Mouse (Mus musculus) cerebellum, adult 11-12 months (tissue): ENCODE measurements around the gene Rims4.

Experiments
- DNase-seq: peaks from one replicate; pipeline ENCODE4 v3.0.0; 2022

Gene Rims4

DNA sequence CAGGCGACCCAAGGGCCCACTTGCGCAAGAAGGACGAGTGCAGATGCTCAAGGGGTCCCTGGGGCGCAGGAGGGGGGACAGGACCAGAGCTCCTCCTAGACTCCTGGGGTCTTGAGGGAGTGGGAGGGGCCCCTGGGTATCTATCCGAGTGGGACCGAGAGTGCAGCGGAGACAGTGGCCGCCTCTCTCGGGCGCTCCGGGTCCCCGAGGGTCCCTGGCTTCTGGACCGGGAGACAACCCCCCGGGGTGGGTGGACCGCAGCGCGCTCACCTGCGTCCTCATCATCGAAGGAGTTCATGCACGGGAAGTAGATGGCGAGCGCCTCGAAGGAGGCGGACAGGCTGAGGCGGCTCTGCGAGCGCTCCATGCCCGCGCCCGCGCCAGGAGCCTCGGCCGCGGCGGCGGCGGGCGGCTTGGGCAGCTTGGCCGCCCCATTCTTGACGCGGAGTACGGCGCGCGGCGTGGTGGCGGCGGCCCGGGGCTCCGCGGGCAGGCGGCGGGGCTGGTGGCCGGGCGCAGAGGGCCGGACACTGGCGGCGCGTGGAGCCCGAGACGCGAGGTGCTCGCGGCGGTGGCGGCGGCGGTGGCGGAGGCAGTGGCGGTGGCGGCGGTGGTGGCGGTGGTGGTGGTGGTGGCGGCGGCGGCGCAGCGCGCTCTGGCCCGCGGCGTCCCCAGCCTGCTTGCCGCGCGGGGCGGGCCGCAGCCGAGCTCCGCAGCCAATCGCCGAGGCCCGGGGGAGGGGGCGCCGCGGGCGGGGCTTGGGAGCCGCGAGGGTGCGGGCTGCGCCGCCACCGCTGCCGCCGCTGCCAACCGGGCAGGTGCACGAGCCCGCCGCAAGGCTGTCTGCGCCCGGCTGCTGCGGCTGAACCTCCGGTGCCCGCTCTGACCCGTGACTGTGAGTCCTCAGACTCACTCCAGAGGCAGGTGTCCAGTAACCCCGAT is at the start of gene Rims4:
Rims4 (minus strand) TSS at position 367 of the 942 bp plus-strand sequence.
- peak; percentile 84 for DNase-seq

DNA sequence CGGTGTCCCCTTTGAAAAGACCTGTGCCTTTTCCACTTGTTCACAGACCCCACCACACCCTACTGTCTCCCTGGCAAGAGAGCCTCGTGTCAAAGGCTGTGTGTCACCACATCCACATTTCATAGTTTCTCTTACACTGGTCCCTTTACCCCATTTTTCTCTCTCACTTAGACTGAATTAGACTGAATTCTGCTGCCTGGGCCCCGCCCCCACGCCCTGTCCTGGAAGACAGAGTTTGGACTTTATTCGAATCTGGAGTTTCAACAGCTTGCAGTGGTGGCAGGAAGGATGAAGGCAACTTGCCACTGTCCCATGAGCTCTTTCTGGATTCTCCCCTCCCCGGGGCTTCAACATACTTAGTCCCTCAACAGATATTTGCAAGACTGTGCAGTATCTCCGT is 47.2 kb upstream of the Rims4 start:
- no peak for DNase-seq

DNA sequence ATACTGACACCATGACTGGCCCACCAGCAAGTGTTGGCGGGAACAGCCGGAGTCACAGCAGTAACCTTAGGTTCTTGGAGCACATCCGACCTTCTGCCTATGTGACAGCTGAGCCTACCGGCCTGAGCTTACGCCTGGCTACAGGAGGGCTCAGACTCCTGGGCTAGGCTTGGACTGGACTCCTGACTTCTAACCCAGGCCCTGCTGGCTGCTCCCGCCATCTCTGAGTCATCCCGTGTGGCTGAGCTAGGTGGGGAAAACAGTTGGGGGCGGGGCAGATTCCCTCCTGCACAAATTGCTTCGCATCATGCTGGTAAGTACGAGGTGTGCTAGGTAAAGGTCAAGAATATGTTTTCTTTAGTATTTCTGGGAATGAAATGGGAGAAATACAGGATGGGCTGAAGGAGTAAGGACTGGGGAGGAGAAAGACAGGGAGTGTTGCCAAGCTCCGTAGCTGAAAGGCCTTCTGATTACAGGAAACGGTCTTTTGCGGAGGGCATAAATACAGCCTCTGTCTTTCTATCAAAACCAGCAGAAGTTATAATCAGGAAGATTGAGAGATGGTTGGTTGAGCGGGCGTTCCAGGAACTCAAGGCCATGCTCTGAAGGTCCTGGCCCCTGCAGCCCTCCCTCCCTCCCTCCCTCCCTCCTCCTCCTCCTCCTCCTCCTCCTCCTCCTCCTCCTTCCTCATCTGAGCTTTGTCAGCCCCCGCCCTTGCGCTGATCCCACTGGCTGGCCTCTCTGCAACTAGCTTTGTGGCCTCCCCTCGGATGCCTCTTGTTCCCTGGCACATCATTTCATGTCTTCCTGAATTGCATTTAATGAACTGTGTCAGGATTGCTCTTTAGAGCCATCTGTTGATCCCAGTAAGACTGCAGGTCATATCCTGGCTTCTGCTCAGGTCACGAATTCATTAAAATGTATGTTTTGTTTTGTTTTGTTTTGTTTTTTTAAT is 46.4 kb upstream of the Rims4 start:
- peak; percentile 98 for DNase-seq

DNA sequence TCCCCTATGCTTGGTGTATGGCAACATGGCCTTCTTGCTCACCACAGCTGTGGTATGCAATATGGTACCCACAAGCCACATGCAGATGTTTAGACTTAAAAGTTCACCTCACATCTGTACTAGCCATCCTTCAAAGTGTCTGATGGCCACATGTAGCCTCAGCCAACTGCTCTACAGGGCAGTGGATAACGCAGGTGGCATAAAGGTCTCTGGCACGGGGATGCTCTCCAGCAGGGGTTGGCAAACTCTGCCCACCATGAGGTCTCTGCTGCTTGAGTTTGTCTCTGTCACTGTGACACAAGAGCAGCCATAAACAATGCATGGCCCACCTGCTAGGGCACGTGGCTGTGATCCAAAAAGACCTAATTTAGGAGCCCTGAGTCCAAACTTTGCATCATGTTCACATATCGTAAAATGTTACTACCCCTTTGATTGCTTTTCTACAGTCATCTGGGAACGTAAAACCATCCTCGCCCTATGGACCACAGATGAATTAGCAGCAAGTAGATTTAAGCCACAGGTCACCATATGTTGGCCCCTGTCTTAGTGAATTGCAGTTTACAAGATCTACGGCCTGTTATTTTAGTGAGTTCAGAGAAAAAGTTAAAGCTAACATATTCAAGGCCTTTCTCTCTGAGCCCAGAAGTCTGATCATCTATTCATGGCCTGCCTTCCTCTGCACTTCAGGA is 35.3 kb upstream of the Rims4 start:
- no peak for DNase-seq

DNA sequence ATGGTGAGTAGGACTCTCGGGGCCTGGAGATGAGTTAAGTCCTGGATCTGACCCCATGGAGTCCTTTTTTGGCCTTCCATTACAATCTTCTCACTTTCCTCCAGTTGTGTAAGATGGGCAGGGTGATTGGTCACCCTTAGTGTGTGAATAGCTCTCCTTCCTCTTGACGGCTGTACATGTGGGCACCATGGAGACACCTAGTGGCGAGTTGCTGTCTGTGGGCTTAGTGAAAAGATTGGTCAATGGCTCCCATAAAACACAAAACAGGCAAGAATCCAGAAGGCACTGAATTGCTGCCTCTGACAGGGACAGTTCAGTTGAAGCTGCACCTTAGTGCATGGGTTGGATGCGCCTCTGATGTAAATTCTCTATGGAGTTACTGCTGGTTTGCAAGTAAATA is 33.3 kb upstream of the Rims4 start:
- peak; percentile 80 for DNase-seq

DNA sequence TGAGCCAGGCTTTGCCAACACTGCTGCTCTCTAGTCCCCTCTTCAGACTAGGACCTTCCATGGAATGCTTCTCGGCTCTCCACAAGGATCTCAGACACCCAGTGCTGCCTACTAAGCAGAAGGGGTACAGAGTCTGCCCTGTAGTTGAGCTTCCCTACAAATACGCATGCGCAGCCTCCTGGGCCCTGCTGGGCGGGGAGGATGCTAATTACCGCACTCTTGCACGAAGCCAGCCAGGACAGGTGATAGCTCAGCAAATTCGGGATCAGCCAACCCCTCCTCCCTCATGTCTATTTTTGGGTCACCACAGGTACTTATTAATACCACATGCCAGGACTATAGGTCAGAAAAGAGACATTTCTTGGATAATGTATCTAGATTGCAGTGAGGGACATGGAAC is 29.5 kb upstream of the Rims4 start:
- DNase-seq: peak; percentile 86

DNA sequence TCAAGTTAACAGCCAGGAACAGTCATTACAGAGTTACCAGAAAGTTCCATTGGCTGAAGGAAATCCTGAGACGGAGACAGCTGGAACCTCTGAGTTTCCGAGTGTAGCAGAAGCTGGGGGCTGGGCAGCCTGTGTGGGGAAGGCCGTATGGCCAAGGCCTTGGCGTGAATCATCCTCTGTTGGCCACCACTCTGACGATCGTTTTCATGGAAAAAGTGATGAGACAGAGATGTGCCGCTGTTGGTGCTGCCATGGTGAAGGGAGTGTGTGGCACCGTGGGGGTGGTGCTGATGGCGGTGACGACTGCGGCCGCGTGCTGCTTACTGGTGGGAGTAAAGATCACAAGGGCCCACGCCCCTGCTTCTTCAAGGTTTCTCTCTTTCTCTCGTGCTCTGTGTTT is 27.7 kb upstream of the Rims4 start:
- no peak for DNase-seq

DNA sequence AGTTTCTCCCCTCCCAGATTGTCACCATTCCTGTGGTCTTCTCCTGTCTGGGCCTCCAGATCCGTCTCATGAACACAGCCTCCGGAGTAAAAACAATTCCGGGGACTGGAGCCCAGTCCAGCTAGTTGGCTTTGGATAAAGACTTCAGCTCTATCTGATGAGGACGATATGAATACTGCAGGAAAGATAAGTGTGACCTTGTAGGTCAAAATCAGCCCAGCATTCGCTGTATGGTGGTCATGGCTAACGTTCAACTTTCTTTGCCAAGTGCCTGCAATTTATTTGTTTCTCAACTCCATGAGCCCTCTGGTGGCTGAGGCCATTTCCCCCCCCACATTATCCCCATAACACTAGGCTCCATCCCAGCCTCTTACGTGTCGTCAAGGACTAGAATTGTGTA is 26.0 kb upstream of the Rims4 start:
- DNase-seq: no peak

DNA sequence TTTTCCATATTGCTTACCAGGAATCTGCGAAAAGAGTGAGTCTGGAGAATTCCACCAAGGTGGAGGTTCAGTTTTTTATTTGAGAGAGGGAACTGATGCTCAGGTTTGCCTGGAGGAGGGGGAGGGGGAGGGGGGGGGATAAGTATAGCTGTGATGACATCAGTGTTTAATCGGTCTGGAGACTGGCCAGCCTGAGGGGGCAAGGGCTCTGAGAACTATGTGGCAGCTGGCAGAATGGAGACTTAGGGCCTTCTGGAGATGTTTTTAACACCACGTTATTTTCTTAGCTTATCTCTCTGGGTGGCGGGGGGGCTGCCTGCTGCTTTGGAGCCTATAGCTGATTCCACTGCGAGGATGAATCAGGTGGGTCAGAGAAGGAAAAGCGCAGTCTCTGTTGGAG is 24.6 kb upstream of the Rims4 start:
- DNase-seq: no peak

DNA sequence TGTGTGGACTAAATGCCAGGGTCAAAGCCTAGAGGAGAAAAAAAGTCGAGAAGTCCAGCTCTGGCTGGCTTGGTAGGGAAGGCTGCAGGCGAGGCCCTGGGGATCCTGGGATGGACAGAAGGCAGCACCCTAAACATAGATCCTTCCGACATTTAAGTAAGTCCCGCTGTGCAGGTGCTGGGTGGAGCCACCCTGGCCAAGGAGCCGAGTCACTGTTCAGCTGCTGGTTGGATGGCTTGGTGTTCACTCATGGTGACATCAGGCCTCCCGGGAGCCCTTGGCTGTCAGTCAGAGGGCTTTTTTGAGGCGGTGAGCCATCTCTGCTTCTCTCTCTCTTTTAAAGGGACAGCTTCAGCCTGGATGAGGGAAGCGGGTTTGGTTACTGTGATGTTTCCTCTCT is 21.0 kb upstream of the Rims4 start:
- DNase-seq: peak; percentile 92

DNA sequence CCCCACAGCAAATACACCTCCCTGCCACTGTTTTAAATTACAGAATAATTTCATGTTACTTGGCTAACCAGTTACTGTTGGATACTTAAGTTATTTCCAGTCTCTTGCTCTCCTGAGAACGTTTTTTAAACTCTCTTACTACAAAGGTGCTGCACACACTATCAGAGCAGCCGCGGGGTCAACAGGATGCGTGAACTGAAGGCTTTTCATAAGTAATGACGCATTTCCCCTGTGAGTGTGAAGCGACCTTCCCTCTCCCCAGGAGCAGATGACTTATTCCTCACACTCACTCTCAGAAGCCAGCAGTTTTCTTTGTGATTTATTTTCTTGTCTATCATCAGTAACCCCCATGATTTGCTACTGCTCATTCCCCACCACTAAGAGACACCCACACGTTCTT is 13.7 kb upstream of the Rims4 start:
- no peak for DNase-seq

DNA sequence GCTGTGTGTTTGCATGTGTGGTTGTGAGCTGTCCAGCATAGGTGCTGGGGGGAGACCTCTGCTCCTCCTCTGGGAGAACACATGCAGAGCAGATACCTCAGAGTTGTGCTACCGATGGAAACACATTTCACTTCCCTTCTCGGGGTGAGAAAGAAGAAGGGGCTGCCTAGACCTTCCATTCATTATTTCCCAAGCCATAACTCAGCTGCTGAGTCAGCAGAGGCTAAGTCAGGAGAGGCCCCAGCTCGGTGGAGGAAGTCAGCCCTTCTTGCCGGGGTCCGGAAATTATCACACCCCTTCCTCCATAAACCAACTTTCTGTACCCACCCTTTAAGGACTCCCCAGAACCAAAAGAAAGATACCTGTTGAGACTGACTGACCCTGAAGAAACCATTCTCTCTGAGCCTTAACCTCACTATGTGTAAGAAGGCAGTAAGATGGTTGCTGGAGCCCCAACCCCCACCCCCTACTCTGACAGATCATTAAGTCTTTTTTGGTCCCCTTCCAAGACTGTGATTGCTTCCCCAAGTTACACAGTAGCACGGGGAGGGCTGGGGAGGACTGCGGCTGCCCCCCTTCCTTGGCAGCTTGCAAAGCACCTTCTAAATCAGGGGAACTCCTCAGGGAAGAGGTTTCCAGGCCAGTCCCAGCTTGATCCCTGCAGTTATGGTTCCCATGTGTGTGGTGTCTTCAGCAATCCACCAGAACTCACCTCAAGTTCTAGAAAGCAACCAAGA is 10.1 kb upstream of the Rims4 start:
- DNase-seq: no peak

DNA sequence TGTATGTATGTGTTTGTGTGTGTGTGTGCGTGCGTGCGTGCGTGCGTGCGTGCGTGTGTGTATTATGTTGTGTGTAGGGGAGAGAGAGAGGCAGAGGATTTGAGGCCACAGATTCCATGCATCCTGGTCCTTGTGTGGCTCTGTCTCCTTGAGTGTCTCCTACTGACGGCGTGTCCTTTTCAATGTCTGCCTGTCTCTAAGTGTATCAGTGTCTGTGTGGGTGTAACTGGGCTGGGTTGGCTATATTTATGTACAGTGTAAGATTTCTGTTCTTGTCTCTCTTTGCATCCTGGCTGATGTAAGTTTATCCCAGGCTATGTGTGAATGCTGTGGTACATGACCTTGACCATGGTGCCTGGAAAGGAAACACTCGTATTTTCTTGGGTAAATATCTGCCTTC is 6.6 kb upstream of the Rims4 start:
- no peak for DNase-seq

DNA sequence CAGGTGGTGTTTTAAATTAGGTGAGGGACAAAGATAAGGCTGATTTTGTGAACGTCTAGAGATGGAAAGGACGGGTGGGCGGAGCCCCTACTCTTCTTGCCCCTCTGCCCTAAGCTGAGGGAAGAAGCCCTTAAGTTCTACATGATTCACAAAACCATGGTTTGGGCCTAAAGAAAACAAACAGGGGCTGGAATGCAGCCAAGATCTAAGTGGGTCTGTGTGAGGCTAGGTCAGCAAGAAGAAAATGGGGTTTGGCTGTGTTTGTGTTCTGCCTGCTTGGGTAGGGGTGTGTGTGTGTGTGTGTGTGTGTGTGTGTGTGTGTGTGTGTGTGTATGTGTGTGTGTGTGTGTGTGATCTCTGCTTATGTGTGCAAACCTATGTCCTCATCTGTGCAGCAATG is 6.0 kb upstream of the Rims4 start:
- no peak for DNase-seq

DNA sequence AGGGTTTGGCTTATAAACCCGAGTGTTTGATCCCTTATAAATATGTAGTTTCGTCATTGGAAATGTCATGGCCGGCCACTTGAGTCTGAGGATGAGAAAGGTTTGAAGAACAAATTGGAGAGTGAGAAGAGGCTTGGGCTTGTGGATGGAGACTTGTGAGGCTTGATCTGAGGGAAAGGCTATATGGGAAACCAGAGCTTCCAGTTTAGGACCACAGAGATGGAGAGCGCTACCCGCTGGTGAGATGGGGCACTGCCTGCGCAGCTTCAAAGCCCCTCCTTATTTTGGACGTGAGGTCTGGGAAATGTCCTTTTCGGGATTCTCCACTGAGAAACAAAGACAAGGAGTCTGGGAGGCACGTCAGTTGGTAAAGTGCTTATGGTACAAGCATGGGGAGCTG is 4.6 kb upstream of the Rims4 start:
- DNase-seq: no peak

DNA sequence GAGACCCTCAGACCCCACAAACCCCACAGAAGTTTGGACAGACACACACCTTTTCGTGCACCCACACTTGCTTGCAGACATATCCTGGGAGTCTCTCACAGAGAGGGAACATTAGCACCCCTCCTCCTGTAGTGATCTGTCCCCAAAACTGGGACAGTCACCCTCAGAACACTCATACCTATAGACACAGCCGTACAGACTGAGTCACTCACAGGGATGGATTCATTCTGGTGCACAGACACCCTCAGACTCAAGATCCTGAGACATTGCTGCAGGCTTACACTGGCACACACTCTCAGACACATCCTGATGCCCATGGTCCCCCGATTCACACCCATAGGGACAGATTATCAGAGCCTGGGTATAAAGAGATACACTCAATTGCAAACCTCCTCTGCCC is 1.1 kb upstream of the Rims4 start:
- no peak for DNase-seq

DNA sequence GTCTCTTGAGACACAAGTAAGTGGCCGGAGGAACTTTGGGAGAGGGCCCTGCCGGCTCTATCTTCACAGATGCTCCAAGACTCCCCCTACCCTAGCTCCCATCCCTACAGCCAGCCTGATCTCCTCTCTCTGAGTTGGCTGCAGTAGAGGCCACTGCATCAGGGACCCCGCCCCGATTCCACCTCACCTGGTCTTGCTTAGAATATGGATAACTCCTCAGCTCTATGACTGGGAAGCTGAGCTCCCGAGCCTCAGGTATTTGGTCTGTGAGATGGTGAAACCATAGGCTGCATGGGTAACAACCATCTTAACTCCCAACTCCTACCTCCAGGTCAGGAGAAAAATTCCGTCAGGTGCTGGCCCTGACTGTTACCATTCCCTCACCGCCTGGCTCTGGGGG is 1.8 kb downstream of the Rims4 start:
- DNase-seq: peak; percentile 42

DNA sequence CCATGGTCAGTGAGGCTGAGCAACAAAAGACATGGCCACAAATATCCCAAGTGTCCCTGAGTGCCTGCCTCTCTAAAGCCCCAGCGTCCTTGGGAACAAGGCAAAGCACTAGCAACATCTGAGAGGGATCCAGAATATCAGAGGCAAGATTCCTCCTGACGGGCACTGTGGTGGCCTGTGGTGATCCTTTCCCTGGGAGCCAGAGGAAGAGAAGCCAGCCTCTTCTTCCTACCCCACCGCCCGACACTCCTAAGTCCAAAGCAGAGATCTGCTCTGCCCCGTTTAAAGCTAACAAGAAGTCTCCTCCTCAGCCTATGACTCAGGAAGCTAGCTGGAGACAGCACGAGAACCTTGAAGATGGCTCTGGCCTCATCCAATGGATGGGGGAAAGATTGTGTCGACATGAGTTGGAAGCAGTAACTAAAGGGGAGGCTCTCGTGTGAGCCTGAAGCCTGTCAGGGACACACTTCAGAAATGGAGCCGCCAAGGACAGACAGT is 3.1 kb downstream of the Rims4 start:
- DNase-seq: no peak

DNA sequence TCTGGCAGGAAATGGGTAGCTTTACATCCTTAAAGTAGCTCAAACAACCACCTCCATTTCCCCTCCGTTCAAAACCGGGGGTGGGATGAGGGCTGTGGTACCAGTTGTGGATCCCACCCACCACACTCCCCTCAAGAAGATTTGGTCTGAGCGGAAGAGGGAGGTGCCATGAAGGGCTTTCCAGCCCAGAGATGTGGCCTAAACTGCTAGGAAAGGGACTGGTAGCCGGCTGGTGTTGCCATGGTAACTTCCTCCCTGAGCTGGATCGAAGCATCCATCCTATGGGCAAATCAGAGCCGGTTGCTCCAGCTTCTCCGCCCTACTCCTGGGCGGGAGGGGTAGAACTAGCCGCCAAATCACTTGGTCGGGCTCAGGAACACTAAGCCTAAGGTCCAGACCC is 4.4 kb downstream of the Rims4 start:
- DNase-seq: peak; percentile 72

DNA sequence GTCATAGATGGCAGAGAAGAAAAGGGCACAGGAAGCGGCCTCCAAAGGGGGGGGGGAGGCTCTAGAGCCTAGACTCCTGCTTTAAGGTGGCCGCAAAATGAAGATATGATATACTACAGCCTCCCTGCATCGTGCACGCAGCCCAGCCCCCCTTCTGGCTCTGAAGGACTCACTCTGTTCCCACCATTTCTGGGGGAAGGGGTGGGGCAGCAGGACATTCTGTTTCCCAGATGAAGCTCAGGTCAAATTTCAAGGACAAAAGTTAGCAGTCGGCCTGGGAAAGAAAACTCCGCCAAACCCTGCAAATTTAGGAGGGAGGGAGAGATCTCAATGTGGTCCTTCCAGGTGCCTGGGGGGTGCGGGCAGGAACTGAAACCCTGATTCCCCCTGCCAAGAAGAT is 4.8 kb downstream of the Rims4 start:
- peak; percentile 37 for DNase-seq

DNA sequence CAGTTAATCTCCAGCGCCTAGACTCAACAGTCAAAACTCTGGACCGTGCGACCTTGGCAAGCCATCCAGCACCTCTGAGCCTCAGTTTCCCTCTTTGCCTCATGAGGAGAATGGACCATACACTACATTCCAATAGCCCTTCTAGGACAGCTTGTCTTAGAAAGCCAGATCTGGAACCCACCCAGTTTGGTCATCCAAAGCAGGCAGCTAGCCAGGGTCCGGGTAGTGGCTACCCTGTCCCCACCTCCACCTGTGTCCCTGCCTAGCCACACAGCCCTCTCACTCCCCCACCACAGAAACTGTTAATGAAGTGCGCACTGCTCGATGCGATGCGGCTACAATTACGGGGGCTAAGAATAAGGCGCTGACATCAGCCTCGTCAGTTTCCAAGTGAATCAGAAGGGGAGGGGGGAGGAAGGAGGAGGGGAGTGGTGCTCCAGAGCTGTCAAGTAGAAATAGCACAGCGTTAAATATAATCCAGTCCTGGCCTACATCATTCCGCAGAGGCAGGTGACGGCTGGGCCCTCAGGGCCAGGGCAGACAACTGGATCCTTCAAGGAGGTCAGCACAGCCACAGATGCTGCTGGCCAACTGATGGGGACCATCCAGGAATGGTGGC is 6.5 kb downstream of the Rims4 start:
- peak; percentile 50 for DNase-seq

DNA sequence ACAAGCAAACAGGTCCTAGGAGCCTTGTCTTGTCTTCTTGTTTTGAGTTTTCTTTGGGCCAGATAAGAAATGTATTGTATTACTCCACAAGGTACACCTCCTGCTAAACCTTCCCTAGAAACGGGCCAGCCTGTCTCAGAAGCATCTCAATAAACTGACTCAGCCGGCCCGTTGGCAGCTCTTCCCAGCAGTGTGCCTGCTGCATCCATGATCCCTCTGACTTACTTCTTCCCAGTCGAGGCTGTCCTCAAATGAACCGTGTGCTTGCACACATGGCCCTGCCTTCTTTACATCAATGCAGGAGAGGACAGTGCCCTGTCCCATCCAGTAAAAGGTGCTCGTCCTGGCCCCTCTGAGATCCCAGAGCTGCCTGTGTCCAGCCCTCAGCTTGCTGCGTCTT is 8.9 kb downstream of the Rims4 start:
- DNase-seq: no peak
